Mouse (Mus musculus) left cerebral cortex, postnatal 4 days (tissue): ENCODE measurements at regions not wholly inside any gene's neighbourhood (a gene's known extent, or its start where the extent isn't known, plus 50 kb on each side); places are given as distances from the start of the nearest gene placed in this dataset.
A peak's percentile ranks its signal among the peaks of the same experiment; 100 is the strongest.

Experiments
- DNase-seq: peaks from one replicate; pipeline ENCODE4 v3.0.0-alpha.2; 2022
- intact Hi-C: fragments of 180-260 bp; cut with DNase I; formaldehyde crosslinking; loops from one replicate; pipeline ENCODE4 v1.15.1; 2025

DNA sequence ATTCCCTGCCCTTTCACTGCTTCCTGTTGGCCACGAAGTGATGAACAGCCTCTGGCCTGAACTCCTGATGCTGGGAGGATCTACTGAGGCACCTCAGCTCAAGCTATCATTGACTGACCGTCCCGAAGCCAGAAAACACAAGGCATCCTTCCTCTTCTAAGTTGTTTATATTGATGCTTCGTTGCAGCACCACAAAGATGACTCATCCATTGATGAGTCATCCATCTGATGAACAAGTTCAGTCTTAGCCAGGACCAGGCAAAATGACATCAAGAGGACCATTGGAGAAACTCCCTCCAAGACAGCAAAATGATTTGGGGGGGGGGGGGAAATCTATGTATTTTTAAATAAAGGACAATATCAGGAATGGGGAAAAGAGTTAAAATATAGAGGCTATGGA is 144.5 kb downstream of the Rab28 start:
- intact Hi-C loops = no loop called here
- no peak for DNase-seq

DNA sequence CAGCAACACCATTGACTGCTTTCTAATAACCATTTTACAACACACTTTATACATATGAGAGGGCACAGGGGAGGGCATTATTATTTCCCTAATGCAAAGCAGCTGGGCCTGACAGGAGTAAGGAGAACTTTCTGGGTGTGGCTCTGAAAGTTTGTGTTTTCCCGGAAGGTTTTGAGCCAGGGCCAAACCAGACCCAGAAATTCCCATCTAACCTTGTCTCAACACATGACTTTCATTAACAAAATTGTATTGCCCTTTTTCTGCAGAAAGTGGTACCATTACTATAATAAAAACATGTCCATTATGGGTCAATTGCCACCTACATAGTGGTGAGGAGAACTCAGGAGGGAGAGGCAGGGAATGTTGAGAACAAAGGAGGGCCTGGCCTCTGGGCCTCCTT is 145.7 kb downstream of the Rab28 start:
- intact Hi-C loops = no loop called here
- DNase-seq = no peak

DNA sequence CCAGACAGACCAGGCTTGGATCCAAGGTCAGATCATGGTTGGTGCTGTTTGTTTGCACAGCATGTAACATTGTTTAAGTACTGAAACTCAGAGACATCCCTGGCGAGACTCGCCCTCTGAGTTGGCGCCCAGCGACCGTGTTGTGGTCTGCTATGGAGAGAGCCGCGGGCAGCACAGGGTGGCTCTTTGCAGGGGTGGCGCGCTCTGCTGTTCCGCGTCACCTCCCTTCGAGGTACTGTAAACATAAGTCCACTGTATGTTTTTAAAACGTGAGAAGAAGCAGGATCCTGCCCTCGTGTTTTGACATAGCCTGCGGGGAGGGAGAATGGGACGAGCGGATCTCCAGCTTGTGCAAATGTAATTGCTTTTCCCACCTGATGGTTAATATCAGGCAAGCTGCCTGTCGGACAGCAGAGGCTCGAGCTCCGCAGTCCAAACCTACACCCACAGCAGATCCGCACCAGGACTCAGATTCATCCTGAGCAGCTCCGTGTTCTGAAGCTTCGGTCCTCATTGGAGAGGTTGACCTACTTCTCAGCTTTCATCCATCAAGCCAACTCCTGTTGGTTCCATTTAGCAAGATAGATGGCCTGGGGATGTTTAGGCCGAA is 151.2 kb downstream of the Rab28 start:
- DNase-seq = peak; percentile 12
- intact Hi-C loops = no loop called here

DNA sequence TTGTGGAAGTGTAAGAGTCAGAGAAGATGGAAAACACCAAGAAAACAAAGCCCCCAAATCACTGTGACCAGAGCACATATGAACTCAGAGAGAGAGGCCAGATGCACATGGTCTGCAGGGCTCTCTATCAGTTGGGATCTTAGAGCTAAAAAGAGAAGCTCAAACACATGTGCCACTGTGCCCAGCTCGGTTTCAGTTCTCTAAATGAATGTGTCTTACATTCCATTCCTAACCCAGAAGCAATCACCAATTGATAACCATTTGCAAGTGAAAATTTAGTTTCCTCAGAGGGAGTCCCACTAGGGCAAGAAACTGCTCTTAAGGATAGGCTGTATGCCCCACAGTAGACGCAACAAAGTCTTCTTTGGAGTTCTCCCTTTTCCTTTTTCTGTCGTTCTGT is 153.6 kb downstream of the Rab28 start:
- intact Hi-C loops = no loop called here
- no peak for DNase-seq

DNA sequence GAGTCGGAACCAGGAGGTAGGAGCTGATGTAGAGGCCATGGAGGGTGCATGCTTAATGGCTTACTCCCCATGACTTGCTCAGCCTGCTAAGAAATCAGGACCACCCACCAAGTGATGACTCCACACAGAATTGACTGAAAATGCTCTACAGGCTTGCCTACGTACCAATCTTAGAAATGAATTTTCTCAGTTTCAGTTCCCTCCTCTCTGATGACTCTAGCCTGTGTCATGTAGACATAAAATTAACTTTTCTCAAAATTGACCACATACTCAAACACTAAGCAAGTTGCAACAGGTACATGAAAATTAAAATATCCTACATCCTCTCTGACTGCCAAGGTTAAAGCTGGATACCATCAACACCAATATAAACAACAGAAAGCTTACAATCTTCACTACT is 157.9 kb downstream of the Rab28 start:
- DNase-seq = no peak
- intact Hi-C loops = no loop called here

DNA sequence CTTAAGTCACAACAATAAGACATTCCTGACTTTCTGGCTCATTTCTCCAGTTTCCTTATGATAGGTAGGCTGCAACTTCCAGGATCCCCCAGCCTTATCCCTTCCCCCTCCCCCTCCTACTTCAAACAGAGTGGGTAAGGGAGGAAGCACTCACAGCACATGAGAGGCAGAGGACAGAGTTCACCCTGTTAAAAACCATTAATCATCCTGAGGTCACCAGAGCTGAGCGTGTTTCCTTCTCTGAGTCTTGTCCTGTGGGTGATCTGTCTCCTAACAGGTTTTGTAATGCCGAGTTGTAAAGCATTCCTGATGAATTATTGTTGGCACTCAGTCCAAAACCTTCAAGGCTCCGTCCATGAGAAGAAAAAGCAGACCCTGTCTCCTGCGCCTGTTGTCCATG is 161.0 kb downstream of the Rab28 start:
- intact Hi-C loops = no loop called here
- no peak for DNase-seq

DNA sequence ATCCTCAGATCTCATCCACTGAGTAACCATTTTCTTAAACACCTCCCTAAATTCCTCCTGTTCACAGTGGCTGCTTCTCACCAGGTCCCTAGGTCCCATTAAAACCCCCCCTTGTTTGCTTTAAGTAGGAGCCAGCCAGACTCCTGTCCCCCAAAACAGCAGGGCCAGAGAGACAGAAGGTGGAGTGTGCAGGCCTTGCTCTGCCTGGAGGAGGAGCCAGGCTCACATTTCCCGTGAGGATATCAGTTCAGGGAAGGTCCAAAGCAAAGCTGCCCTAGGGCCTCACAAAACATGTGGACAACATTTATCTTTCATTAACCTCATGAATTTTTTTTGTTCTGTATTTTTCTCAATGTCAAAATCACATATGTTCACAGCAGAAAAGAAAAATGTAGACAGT is 167.2 kb downstream of the Rab28 start:
- intact Hi-C loops = no loop called here
- DNase-seq = no peak

DNA sequence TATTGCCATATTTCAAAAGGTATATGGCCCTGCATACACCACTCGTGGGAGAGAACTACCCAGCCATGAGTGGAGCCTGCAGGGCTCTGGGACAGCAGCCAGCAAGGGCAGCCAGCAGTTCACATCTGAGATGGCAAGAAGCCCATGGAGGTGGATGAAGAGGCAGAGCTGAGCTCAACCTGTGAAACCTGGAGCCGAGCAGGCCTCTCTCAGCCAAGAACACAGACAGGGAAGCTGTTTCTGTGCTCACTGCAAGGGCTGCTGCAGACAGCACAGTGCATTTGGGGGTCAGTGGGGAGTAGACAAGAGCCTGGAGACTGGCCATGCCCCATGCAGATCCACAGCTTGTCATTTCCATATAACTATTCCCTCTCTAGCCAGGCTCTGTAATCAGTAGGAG is 173.4 kb downstream of the Rab28 start:
- intact Hi-C loops = no loop called here
- DNase-seq = peak; percentile 83
